Comparison of ENCODE assay signal across 8 mouse cellular contexts in genomic region chr5:30647815-30648560, GRCm38 (mm10). TPM values are rescaled to one million over a fixed set of nuclear protein-coding genes. Genes with fewer than 3 reads are reported as not detected.
A peak's percentile ranks its signal among the peaks of the same experiment; 100 is the strongest.
DNase-seq lines count a peak whose midpoint lies in the region; ATAC-seq and TF ChIP-seq lines count a peak whose summit lies in the region.

Gene Slc35f6 (plus strand): TSS chr5:30647933.

- no peak for TF ChIP-seq CTCF in bone marrow macrophage, adult 2 months (IDR thresholded peaks at IDR 0.05; ENCODE audit: low read depth, low read length)
- no peak for TF ChIP-seq CTCF in embryonic fibroblast, embryonic 13.5 days (IDR thresholded peaks at IDR 0.05; ENCODE audit: borderline replicate concordance, insufficient read depth, low read length)
- no peak for TF ChIP-seq CTCF in liver, adult 2 months (IDR thresholded peaks at IDR 0.05; ENCODE audit: low read depth, low read length)

- H3K27ac ChIP-seq in bone marrow macrophage, adult 2 months (ENCODE audit: insufficient read depth, low read depth, low read length) = peak within 1 kb of the TSS; percentile 83
- peak within 1 kb of the TSS; percentile 91 for H3K27ac ChIP-seq in embryonic fibroblast, embryonic 13.5 days (ENCODE audit: insufficient read depth, low read length)
- H3K27ac ChIP-seq in heart, embryonic 10.5 days = peak within 1 kb of the TSS; percentile 87
- H3K27ac ChIP-seq in kidney, embryonic 16.5 days (ENCODE audit: low read length) = peak within 1 kb of the TSS; percentile 51; the same call in 1 of the 2 replicates
- peak within 1 kb of the TSS; percentile 76 for H3K27ac ChIP-seq in liver, adult 2 months (replicated peaks; ENCODE audit: insufficient read depth, low read depth, low read length)

- peak within 1 kb of the TSS; percentile 80 for H3K9ac ChIP-seq in kidney, embryonic 16.5 days (replicated peaks; ENCODE audit: low read length)
- peak within 1 kb of the TSS; percentile 83 for H3K9ac ChIP-seq in liver, adult 2 months (ENCODE audit: low read depth, low read length)

- peaks cover 33% of the 10 kb centered on the region for H3K4me1 ChIP-seq in bone marrow macrophage, adult 2 months (ENCODE audit: control insufficient read depth, insufficient read depth, low read length)
- peaks cover 10% of the 10 kb centered on the region for H3K4me1 ChIP-seq in embryonic fibroblast, embryonic 13.5 days (ENCODE audit: control insufficient read depth, insufficient read depth, low read length)
- peaks cover 50% of the 10 kb centered on the region for H3K4me1 ChIP-seq in heart, embryonic 10.5 days
- H3K4me1 ChIP-seq in kidney, embryonic 16.5 days (ENCODE audit: insufficient read depth, low read length) = peaks cover 13% of the 10 kb centered on the region
- H3K4me1 ChIP-seq in liver, adult 2 months (ENCODE audit: control insufficient read depth, insufficient read depth, low read length) = peaks cover 8% of the 10 kb centered on the region

- peak; percentile 96 for ATAC-seq in kidney, embryonic 16.5 days (ENCODE audit: low FRiP score, low TSS enrichment)

- H3K36me3 ChIP-seq in heart, embryonic 10.5 days = peaks cover 7% of the 10 kb centered on the region; the same call in 1 of the 2 replicates
- 0 out of 2 replicates have a peak, but pooled peaks cover 3% of the 10 kb centered on the region for H3K36me3 ChIP-seq in kidney, embryonic 16.5 days (ENCODE audit: insufficient read depth, low read length)
- H3K36me3 ChIP-seq in liver, adult 2 months (ENCODE audit: control insufficient read depth, insufficient read depth, low read length) = no peaks in the 10 kb centered on the region
- no peaks in the 10 kb centered on the region for H3K36me3 ChIP-seq in myocyte (ENCODE audit: control insufficient read depth, insufficient read depth)
- H3K36me3 ChIP-seq in splenic B cell, adult 2 months (ENCODE audit: control insufficient read depth, insufficient read depth, low read length, poor library complexity, severe bottlenecking) = no peaks in the 10 kb centered on the region

- no peaks in the 10 kb centered on the region for H3K27me3 ChIP-seq in heart, embryonic 10.5 days (ENCODE audit: insufficient read depth, poor library complexity, severe bottlenecking)
- H3K27me3 ChIP-seq in kidney, embryonic 16.5 days (ENCODE audit: insufficient read depth, low read length) = no peaks in the 10 kb centered on the region
- no peaks in the 10 kb centered on the region for H3K27me3 ChIP-seq in liver, adult 2 months (ENCODE audit: control insufficient read depth, insufficient read depth, low read length)
- no peaks in the 10 kb centered on the region for H3K27me3 ChIP-seq in myocyte (ENCODE audit: control insufficient read depth, insufficient read depth, insufficient read length)
- H3K27me3 ChIP-seq in splenic B cell, adult 2 months (ENCODE audit: control insufficient read depth, insufficient read depth, low read length, poor library complexity, severe bottlenecking) = no peaks in the 10 kb centered on the region

- H3K4me2 ChIP-seq in kidney, embryonic 16.5 days (replicated peaks; ENCODE audit: low read depth, low read length) = peak within 1 kb of the TSS; percentile 90
- H3K4me2 ChIP-seq in myocyte (ENCODE audit: low read depth) = peak within 1 kb of the TSS; percentile 93

- H3K9me3 ChIP-seq in heart, embryonic 10.5 days = no peaks in the 10 kb centered on the region
- no peaks in the 10 kb centered on the region for H3K9me3 ChIP-seq in kidney, embryonic 16.5 days (ENCODE audit: low read length)

- peak within 1 kb of the TSS; percentile 63 for H3ac ChIP-seq in myocyte (ENCODE audit: control insufficient read depth, insufficient read length)

- H3K4me3 ChIP-seq in bone marrow macrophage, adult 2 months (ENCODE audit: insufficient read depth, low read length) = peak within 1 kb of the TSS; percentile 97
- H3K4me3 ChIP-seq in embryonic fibroblast, embryonic 13.5 days (ENCODE audit: insufficient read depth, low read length) = peak within 1 kb of the TSS; percentile 91
- peak within 1 kb of the TSS; percentile 94 for H3K4me3 ChIP-seq in heart, embryonic 10.5 days
- peak within 1 kb of the TSS; percentile 88 for H3K4me3 ChIP-seq in kidney, embryonic 16.5 days (ENCODE audit: low read length)
- H3K4me3 ChIP-seq in liver, adult 2 months (ENCODE audit: insufficient read depth, low read depth, low read length) = peak within 1 kb of the TSS; percentile 97
- H3K4me3 ChIP-seq in myocyte = peak within 1 kb of the TSS; percentile 86

- peak; percentile 87 for DNase-seq in A20 (ENCODE audit: low read depth, low spot score)
- DNase-seq in heart, embryonic 10.5 days (ENCODE audit: low spot score) = peak; percentile 95
- peak; percentile 58 for DNase-seq in liver, adult 2 months (ENCODE audit: extremely low read depth, low read depth, low spot score)
- DNase-seq in splenic B cell, adult 2 months (ENCODE audit: low read depth, low spot score) = peak; percentile 80

- H3K79me2 ChIP-seq in liver, adult 2 months (ENCODE audit: control insufficient read depth, insufficient read depth, low read length) = peaks cover 13% of the 10 kb centered on the region; the same call in 1 of the 2 replicates
- H3K79me2 ChIP-seq in myocyte (ENCODE audit: control insufficient read depth, insufficient read depth) = peaks cover 17% of the 10 kb centered on the region

- TF ChIP-seq POLR2A in bone marrow macrophage, adult 2 months (IDR thresholded peaks at IDR 0.05; ENCODE audit: borderline replicate concordance, low read depth, low read length) = no peak
- TF ChIP-seq POLR2A in embryonic fibroblast, embryonic 13.5 days (IDR thresholded peaks at IDR 0.05; ENCODE audit: low read depth, low read length) = peak; percentile 92
- TF ChIP-seq POLR2A in liver, adult 2 months (IDR thresholded peaks at IDR 0.05; ENCODE audit: extremely low read depth, insufficient read depth, low read length) = peak; percentile 63
- TF ChIP-seq POLR2A in myocyte (IDR thresholded peaks at IDR 0.05; ENCODE audit: insufficient read length, low read depth) = peak; percentile 72

- under 1% methylated on average over 38 of the region's 38 CpGs for WGBS in heart, embryonic 10.5 days
- under 1% methylated on average over 38 of the region's 38 CpGs for WGBS in kidney, embryonic 16.5 days
- WGBS in liver, adult 2 months = under 1% methylated on average over 38 of the region's 38 CpGs

TF ChIP-seq in myocyte, 11 proteins besides CTCF, POLR2A, EP300 and RAD21:
- TF ChIP-seq REST (IDR thresholded peaks at IDR 0.05; ENCODE audit: insufficient read depth, insufficient read length) (no peak), CEBPB (IDR thresholded peaks at IDR 0.05; ENCODE audit: insufficient read depth, poor library complexity, severe bottlenecking) (no peak), MYOD1 (IDR thresholded peaks at IDR 0.05; ENCODE audit: control insufficient read depth in 1 of 3, insufficient read length in 2 of 3, low read depth in 2 of 3) (no peak), TCF3 (IDR thresholded peaks at IDR 0.05; ENCODE audit: insufficient read length, low read depth) (no peak), POLR2AphosphoS2 (IDR thresholded peaks at IDR 0.05; ENCODE audit: insufficient read length, low read depth) (peak; percentile 85), MAX (IDR thresholded peaks at IDR 0.05; ENCODE audit: low read depth) (no peak), TCF12 (IDR thresholded peaks at IDR 0.05; ENCODE audit: insufficient read depth, poor library complexity, severe bottlenecking) (no peak), USF1 (IDR thresholded peaks at IDR 0.05; ENCODE audit: low read depth) (peak; percentile 85), MYOG (IDR thresholded peaks at IDR 0.05; ENCODE audit: control insufficient read depth in 1 of 3, insufficient read depth in 1 of 3, insufficient read length in 2 of 3, low read depth in 2 of 3) (no peak), SRF (IDR thresholded peaks at IDR 0.05; ENCODE audit: control insufficient read depth, insufficient read length, low read depth) (no peak), E2F4 (IDR thresholded peaks at IDR 0.05; ENCODE audit: insufficient read depth) (no peak)

RNA-seq across cellular contexts. Expression of gene Slc35f6, which starts in this region (rescaled TPM):
- polyA plus RNA-seq in bone marrow macrophage, adult 2 months (2012; ENCODE audit: insufficient read depth, insufficient read length, missing spikeins) = 77.3 and 78.2 TPM in 2 replicates
- polyA plus RNA-seq in embryonic fibroblast, embryonic 13.5 days (2011; ENCODE audit: insufficient read length, low read depth, missing spikeins) = 36.9 and 41.0 TPM in 2 replicates
- 25.5 and 28.4 TPM in 2 replicates for polyA plus RNA-seq in heart, embryonic 10.5 days (2016; fragmentation: Nextera tagmentation; extraction: Ambion mirVana)
- 31.0 and 33.9 TPM in 2 replicates for polyA plus RNA-seq in kidney, embryonic 16.5 days (2015; fragmentation: Nextera tagmentation; extraction: Ambion mirVana)
- 16.2 and 19.0 TPM in 2 replicates for total RNA-seq in liver, adult 2 months (2014; rRNA removed)
- 44.3 and 55.4 TPM in 2 replicates for polyA plus RNA-seq in liver, adult 2 months (2012; rRNA removed)
- 33.1 TPM for polyA plus RNA-seq in myocyte (2012; fragmentation: generic; extraction: Trizol)

Comparison
In these comparisons a context has a peak if more than half of its experiments do, and no peak if none do; other contexts are left out.
1. Peak in every context shown above with its lines: DNase-seq, ATAC-seq, H3K4me3 ChIP-seq and H3K27ac ChIP-seq.